Comparison of ENCODE assay signal across 8 mouse cellular contexts in genomic region chr11:49711981-49712554, GRCm38 (mm10). TPM values are rescaled to one million over a fixed set of nuclear protein-coding genes. Genes with fewer than 3 reads are reported as not detected.
DNase-seq lines count a peak whose midpoint lies in the region; ATAC-seq lines count a peak whose summit lies in the region.

No protein-coding gene starts in this region.

- H3K27me3 ChIP-seq in neural tube, embryonic 11.5 days (ENCODE audit: control insufficient read depth, insufficient read depth, low read length): no peaks in the 10 kb centered on the region
- H3K27me3 ChIP-seq in forebrain, embryonic 15.5 days: no peaks in the 10 kb centered on the region
- no peaks in the 10 kb centered on the region for H3K27me3 ChIP-seq in intestine, embryonic 15.5 days (replicated peaks)
- H3K27me3 ChIP-seq in lung, embryonic 16.5 days (ENCODE audit: control insufficient read depth, insufficient read depth, low read depth, low read length): no peaks in the 10 kb centered on the region

- peak overlapping the region; percentile 99 for H3K9ac ChIP-seq in neural tube, embryonic 11.5 days (ENCODE audit: low read length)
- peak overlapping the region; percentile 100 for H3K9ac ChIP-seq in forebrain, embryonic 15.5 days (replicated peaks)
- peak overlapping the region; percentile 98 for H3K9ac ChIP-seq in intestine, embryonic 15.5 days
- peak overlapping the region; percentile 98 for H3K9ac ChIP-seq in lung, embryonic 16.5 days (ENCODE audit: low read length)

- H3K36me3 ChIP-seq in neural tube, embryonic 11.5 days (ENCODE audit: control insufficient read depth, insufficient read depth, low read length): no peaks in the 10 kb centered on the region
- peaks cover 2% of the 10 kb centered on the region; the same call in 1 of the 2 replicates for H3K36me3 ChIP-seq in forebrain, embryonic 15.5 days
- no peaks in the 10 kb centered on the region for H3K36me3 ChIP-seq in intestine, embryonic 15.5 days
- H3K36me3 ChIP-seq in lung, embryonic 16.5 days (ENCODE audit: control insufficient read depth, insufficient read depth, low read length): no peaks in the 10 kb centered on the region

- DNase-seq in neural tube, embryonic 11.5 days (ENCODE audit: low spot score): peak; percentile 53
- no peak for DNase-seq in neural tube, embryonic 10.5 days (ENCODE audit: extremely low spot score, low spot score)
- DNase-seq in adrenal gland, postnatal 25 days: peak; percentile 29
- DNase-seq in ovary, postnatal 36 days (ENCODE audit: low spot score): peak; percentile 56
- no peak for DNase-seq in layer of hippocampus, adult 9-10 months (ENCODE audit: low spot score)

- H3K4me2 ChIP-seq in neural tube, embryonic 11.5 days (ENCODE audit: low read depth): peak overlapping the region; percentile 60
- H3K4me2 ChIP-seq in forebrain, embryonic 15.5 days (replicated peaks): peak overlapping the region; percentile 52
- H3K4me2 ChIP-seq in intestine, embryonic 15.5 days (replicated peaks): peak overlapping the region; percentile 57
- peak overlapping the region; percentile 70 for H3K4me2 ChIP-seq in lung, embryonic 16.5 days (ENCODE audit: low read depth, low read length)

- H3K9me3 ChIP-seq in neural tube, embryonic 11.5 days (ENCODE audit: control insufficient read depth, low read length): no peaks in the 10 kb centered on the region
- H3K9me3 ChIP-seq in forebrain, embryonic 15.5 days: no peaks in the 10 kb centered on the region
- H3K9me3 ChIP-seq in intestine, embryonic 15.5 days: no peaks in the 10 kb centered on the region
- no peaks in the 10 kb centered on the region for H3K9me3 ChIP-seq in lung, embryonic 16.5 days (ENCODE audit: control insufficient read depth, low read length)

- peak overlapping the region; percentile 99 for H3K4me3 ChIP-seq in neural tube, embryonic 11.5 days (ENCODE audit: low read depth, low read length)
- peak overlapping the region; percentile 99 for H3K4me3 ChIP-seq in forebrain, embryonic 15.5 days
- peak overlapping the region; percentile 88 for H3K4me3 ChIP-seq in intestine, embryonic 15.5 days (replicated peaks)
- H3K4me3 ChIP-seq in lung, embryonic 16.5 days (ENCODE audit: low read length): peak overlapping the region; percentile 93

- peaks cover 11% of the 10 kb centered on the region for H3K4me1 ChIP-seq in neural tube, embryonic 11.5 days (ENCODE audit: control insufficient read depth, insufficient read depth, low read length)
- peaks cover 46% of the 10 kb centered on the region for H3K4me1 ChIP-seq in forebrain, embryonic 15.5 days
- peaks cover 23% of the 10 kb centered on the region for H3K4me1 ChIP-seq in intestine, embryonic 15.5 days (replicated peaks)
- H3K4me1 ChIP-seq in lung, embryonic 16.5 days (replicated peaks; ENCODE audit: control insufficient read depth, insufficient read depth, low read length): peaks cover 23% of the 10 kb centered on the region

- under 1% methylated on average over 47 of the region's 70 CpGs for WGBS in neural tube, embryonic 11.5 days
- WGBS in forebrain, embryonic 15.5 days: 0% methylated on average over 35 of the region's 70 CpGs
- 0% methylated on average over 63 of the region's 70 CpGs for WGBS in intestine, embryonic 15.5 days
- WGBS in lung, embryonic 16.5 days: 0% methylated on average over 35 of the region's 70 CpGs

- H3K27ac ChIP-seq in neural tube, embryonic 11.5 days (ENCODE audit: low read depth, low read length): peak overlapping the region; percentile 91
- H3K27ac ChIP-seq in forebrain, embryonic 15.5 days (replicated peaks): peak overlapping the region; percentile 98
- peak overlapping the region; percentile 94 for H3K27ac ChIP-seq in intestine, embryonic 15.5 days
- peak overlapping the region; percentile 95 for H3K27ac ChIP-seq in lung, embryonic 16.5 days (ENCODE audit: low read length)

- ATAC-seq in neural tube, embryonic 11.5 days (ENCODE audit: insufficient read depth, low FRiP score, low TSS enrichment): peak; percentile 68
- ATAC-seq in forebrain, embryonic 15.5 days (replicated peaks): peak; percentile 78
- ATAC-seq in intestine, embryonic 15.5 days: peak; percentile 64
- peak; percentile 63 for ATAC-seq in lung, embryonic 16.5 days (ENCODE audit: low read depth)

RNA-seq across cellular contexts. Expression of gene Cnot6, which starts 0.5 kb away (rescaled TPM):
- polyA plus RNA-seq in neural tube, embryonic 11.5 days (2014; fragmentation: Nextera tagmentation; extraction: Ambion mirVana): 53.9 and 60.2 TPM in 2 replicates
- total RNA-seq in adrenal gland, postnatal 25 days (2021): 53.0 and 58.6 TPM in 2 replicates
- 69.9 and 78.7 TPM in 2 replicates for polyA plus RNA-seq in forebrain, embryonic 15.5 days (2015; fragmentation: Nextera tagmentation; extraction: Ambion mirVana)
- polyA plus RNA-seq in intestine, embryonic 15.5 days (2015; fragmentation: Nextera tagmentation; extraction: Ambion mirVana): 42.3 and 47.5 TPM in 2 replicates
- 54.2 and 57.1 TPM in 2 replicates for polyA plus RNA-seq in lung, embryonic 16.5 days (2015; fragmentation: Nextera tagmentation; extraction: Ambion mirVana)

RNA-seq across cellular contexts. Expression of gene Scgb3a1, which starts 48.7 kb away (rescaled TPM):
- not detected in 2 replicates for polyA plus RNA-seq in neural tube, embryonic 11.5 days (2014; fragmentation: Nextera tagmentation; extraction: Ambion mirVana)
- not detected in 2 replicates for total RNA-seq in adrenal gland, postnatal 25 days (2021)
- polyA plus RNA-seq in forebrain, embryonic 15.5 days (2015; fragmentation: Nextera tagmentation; extraction: Ambion mirVana): not detected in 2 replicates
- not detected in 2 replicates for polyA plus RNA-seq in intestine, embryonic 15.5 days (2015; fragmentation: Nextera tagmentation; extraction: Ambion mirVana)
- polyA plus RNA-seq in lung, embryonic 16.5 days (2015; fragmentation: Nextera tagmentation; extraction: Ambion mirVana): 3.1 and 12.6 TPM in 2 replicates

Comparison
In these comparisons a context has a peak if more than half of its experiments do, and no peak if none do; other contexts are left out.
1. DNase-seq: peak in neural tube, embryonic 11.5 days (single experiment), adrenal gland, postnatal 25 days (single experiment) and ovary, postnatal 36 days (single experiment); none in neural tube, embryonic 10.5 days (single experiment) and layer of hippocampus, adult 9-10 months (single experiment).
2. Peak in every context shown above with its lines, with median percentiles within 50 percentile points of each other: ATAC-seq, H3K27ac ChIP-seq, H3K4me2 ChIP-seq, H3K4me3 ChIP-seq and H3K9ac ChIP-seq.